Mouse (Mus musculus) adrenal gland (tissue): ENCODE results near the gene Chit1.

Source experiments
- intact Hi-C: fragments of 180-260 bp; cut with DNase I; formaldehyde crosslinking; loops from one replicate; pipeline ENCODE4 v1.15.1; 2025

Chit1 gene

DNA sequence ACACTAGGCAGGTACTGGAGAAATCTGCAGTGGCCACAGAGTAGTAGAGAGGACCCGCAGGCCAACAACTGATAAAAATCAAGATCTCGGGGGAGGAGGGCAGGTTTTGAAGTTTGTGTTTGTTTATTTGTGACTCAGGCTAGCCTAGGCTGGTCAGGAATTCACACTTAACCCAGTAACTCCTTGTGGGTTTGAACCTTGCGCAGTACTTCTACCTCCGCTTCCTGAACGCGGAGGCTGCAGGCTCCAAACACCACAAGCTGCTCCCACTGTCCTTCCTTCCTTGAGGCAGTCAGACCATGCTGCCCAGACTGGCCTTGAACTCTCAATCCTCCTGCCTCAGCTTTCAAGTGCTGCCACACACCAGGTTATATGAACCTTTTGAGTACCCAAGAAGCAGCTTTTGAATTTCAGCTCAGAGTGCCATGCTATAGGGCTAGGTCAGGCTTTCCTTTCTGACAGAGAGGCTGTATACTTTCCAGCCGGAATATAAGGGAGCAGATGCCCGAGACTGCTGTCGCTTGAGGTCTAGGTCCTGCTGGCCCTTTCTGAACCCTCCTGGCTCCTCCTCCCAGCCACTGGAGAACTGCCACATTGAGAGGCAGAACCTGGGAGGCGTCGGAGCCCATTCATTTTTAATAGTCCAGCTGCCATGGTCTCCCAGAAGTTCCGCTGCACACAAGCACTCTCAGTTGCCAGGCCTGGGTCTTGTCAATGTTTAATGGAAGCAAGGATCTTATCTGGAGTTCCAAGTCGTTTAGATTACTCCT lies 12.9 kb upstream of the Chit1 start:
- intact Hi-C loops, result no loop called here

DNA sequence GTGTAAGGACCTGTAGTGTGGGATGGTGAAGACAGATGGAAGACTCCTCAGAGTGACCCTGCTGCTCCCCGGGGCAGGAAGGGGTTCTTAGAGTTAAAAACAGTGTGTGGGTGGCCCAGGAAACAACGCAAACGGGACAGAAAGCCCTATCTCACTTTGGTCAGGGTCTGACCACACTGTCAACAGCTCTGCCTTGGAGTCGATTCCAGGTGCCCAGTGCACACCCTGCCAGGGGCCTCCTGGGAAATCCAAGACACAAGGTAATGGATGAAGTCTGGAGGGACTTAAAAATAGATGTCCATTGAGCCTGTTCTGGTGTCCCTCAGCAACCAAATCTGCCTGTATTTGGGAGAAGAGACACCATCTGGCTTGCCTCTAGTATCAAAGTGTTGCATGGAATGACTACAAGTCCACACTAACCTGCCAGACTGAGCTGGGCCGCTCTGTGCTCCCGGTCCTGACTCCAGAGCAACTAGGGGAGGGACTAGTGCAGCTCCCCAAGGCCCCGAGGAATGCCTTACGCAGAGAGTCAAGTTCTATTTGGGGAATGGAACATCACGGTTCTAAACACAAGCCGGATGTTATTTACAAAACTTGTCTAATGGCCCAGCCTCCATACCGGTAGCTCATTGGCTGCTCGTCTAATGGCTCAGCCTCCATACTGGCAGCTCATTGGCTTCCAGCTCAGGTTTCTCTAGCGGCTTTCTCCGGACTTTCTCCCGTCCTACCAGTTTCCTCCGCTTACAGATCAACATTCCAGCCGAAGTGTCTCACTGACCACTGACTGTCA lies 12.1 kb upstream of the Chit1 start:
- intact Hi-C loops, result no loop called here

DNA sequence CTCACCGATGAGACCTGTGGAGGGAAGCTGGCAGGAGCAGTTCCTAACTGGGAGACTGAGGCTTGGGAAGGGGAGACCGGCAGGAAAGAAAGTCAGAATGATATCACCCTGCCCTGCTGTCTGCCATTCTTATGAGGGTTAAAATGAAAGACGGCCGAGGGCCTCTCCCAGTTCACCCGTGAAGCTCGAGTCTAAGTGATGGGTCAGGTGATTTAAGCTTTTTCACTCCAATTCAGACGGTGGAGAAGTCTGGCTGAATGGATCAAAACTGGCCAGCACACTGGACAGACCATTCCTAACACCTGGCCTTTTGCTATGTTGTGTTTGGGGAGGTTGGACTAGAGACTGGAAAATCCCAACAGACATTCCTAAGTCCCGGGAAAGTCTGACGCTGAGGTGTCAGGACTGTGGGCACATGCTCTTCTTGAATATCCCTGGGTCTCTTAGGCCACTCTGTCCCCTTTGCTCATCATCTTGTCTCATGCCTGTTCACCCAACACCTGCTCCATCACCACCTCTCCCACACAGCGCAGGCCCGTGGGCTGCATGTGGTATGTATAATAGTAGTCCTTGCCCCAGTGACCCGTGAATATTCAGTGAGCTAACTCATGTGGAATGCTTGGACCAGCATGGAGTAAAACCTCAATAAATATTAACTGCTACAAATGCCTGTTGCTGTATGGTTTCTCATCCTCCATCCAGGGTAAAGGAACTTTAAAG lies 11.4 kb upstream of the Chit1 start:
- intact Hi-C loops, result no loop called here

DNA sequence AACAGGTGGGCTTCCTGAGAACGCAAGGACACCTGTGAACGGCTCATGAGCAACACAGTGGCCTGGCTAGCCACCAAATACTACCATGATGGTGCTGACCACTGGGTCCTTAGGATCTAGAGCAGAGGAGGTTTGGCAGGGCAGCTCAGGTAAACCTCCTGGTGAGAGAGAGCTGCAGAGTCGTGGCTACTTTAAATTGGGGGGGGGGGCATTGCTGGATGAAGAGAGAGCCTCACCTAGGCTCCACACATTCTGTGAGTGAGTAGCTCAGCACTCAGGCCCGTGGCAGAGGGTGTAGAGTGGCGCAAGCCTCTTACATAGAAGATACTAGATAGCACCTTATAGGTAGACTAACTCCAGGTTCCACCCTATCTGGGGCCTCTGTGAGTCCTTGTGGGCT lies 10.6 kb upstream of the Chit1 start:
- intact Hi-C loops, result no loop called here

DNA sequence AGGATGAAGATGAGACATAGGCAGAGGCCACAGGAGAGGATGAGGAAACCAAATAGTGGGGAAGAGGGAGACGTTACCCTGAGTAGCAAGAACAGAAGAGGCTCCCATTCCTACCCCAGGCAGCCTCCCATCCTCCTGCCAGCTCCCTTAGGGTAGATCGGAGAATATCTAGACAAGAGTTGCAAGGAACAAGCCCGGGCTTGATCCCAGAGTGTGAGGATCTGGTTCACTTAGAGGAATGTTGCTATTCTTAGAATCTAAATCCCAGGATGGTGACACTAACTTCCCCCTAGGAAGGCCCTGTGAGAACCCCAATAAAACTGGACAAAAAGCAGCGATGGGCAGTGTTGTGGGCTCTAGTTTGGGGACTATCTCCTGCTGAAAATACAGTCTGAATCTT lies 10.1 kb upstream of the Chit1 start:
- intact Hi-C loops, result no loop called here

DNA sequence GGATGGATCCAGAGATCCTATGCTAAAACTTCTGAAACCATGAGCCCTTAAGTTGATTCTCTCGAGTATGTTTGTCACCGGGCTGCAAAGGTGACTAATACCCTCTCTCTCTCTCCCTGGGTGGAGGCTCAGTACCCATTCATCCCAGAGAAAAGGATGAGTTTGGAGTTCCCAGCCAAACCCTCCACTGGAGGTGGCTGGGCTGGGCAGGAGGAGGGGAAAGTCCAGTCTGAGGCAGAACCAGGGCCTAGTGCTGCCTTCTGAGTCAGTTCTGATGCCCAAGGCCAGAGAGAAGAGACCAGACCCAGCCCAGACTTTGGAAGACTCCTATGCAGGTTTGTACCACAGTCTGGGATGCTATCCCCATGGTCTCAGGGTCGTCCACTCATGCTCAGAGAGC lies 9.4 kb upstream of the Chit1 start:
- intact Hi-C loops, result no loop called here

DNA sequence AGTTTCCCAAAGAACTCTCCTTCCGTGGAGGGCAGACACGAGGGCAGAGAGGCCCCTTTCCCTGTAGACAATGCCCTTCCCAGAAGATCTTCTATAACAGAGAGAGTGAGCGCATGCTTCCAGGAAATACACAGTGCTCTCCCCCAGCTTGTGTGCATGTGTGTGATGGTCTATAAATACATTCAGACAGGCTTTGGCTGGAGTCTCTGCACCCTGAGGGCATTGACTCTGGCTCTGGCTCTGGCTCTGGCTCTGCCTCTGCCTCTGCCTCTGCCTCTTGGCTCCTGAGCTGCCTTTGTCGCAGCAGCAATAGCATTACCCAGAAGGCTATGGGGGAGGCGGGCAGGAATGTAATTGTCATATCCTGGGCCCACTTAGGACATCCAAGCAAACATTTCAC lies 7.2 kb upstream of the Chit1 start:
- intact Hi-C loops, result no loop called here

DNA sequence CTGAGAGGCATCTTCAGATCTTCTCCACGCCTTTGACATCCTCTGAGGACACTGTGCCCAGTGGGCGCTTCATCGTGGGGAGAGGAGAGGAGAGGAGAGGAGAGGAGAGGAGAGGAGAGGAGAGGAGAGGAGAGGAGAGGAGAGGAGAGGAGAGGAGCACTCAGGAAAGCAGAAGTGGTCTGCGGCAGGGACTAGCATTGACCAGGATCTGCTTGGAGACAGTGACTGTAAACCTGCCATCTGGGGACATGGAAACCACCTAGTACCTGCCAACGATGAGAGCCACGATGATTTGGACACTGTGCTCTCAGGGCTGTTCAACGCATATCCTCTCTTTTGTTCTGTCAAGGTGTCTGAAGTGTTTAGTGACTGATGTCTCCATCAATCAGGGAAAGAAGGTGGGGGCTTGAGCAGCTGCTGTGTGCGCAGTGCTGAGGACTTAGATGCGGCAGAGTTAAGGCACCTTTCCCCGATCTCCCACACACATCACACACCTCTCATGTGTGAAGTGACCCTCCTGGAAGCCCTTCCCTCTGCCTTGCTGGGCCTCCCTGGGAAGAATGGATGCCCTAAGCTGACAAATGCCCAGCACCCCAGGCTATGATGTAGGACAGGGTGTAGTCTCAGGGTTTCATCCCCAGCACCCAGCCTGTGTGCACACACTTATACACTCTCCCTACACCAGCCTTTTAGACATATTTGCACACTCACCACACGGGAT lies 5.8 kb upstream of the Chit1 start:
- intact Hi-C loops, result loop anchor here (5.0 kb wide), 1 partner anchor 193 kb away; no protein-coding TSS in a partner anchor

DNA sequence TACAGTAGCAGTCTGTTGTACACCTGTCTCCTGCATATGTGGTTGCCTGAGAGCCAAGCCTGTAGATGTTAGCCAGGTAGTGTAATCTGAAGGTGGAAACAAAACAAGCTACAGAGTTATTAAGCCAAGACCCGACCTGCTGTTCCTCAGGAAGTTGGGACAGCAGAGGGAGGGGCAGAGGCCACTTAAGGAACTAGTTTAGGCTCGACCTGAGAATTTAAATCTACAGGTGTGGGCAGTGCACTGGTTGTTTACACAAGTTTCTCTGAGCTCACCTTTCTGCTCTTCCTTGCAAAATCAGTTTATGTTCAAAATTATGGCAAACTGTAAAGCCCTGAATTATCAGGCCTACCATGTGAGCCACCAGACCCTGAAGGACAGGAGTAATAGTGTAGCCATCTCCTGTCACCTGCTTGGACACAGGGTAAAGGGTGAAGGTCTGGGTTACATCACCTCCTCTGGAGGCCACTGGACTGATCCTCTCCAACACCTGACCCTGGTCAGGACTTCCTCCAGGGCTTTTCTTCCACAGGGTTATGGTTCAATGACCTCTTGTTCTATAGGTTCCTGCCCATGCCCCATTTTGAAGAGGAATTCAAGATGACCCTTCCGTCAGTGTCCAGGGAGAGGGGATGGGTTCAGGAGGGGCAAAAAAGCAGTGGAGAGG lies 5.1 kb upstream of the Chit1 start:
- intact Hi-C loops, result loop anchor here (1.0 to 5.0 kb wide), 2 partner anchors 53 to 194 kb away; no protein-coding TSS in a partner anchor

DNA sequence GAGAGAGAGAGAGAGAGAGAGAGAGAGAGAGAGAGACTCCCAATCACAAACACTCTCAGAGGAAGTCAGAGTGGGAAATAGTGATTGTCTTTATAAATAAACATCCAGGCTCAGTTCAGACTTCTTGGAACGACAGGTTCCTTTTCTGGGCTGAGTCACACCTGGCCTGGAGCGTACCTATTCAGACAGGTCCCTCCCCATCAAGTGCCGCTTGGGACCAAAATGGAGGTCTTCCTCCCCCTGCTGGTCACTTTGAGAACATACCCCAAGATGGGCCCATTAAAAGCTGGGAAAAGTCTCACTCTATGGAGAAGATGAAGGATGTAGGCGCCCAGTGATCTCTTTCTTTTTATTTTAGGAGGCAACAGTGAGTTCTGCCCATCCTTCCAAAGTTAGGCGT lies 4.3 kb upstream of the Chit1 start:
- intact Hi-C loops, result loop anchor here (1.0 to 5.0 kb wide), 2 partner anchors 53 to 194 kb away; no protein-coding TSS in a partner anchor

DNA sequence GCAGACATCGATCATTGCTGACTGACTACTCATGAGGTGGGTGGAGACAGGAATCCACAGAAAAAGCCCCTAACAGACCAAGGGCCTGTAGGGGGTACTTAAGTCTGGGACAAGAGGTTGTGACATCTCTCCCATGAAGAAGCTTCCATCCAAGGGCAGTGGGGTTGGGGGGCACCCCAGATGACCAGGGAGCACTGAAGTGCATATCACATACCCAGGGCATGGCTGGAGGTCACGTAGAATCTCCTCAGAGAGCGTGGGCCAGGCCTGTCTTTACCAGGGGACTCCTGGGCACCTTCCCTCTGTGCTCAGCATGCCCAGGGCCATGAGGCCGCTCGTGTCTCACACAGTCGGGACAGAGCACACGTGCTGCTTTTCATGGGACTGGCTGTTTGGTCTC lies 3.3 kb upstream of the Chit1 start:
- intact Hi-C loops, result loop anchor here (5.0 kb wide), 1 partner anchor 195 kb away; no protein-coding TSS in a partner anchor

DNA sequence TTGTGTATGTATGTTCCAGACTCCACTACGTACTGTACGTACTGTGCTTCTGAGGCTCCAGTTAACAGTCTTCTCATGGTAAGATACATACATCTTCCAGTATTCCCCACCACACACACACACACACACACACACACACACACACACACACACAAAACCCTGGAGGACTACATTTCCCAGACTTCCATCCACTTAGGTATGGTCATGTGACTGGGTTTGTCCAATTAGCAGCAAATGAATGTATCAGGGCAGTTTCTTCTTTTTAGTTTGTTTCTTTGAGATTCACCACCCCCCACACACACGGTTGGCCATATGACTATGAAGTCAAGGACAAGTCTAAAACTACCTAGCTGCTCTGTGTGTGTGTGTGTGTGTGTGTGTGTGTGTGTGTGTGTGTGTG lies 1.0 kb upstream of the Chit1 start:
- intact Hi-C loops, result no loop called here

DNA sequence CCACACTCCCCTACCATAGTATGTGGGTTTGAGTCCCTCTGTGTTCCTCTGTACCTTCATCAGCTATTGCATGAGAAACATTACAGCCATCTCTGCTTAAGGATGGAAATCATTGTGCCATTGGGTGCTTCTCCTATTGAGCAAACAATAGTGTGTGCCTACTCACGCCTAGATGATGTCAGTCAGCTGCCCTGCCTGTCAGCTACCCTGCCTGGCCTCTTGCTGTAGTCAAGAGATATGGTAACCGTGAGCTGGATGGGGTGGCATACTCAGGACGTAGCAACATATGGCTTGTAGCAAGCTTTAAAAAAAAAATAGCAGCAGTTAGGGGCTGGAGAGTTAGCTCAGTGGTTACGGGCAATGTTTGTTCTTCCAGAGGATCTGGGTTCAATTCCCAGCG lies 593 bp upstream of the Chit1 start:
- intact Hi-C loops, result no loop called here

DNA sequence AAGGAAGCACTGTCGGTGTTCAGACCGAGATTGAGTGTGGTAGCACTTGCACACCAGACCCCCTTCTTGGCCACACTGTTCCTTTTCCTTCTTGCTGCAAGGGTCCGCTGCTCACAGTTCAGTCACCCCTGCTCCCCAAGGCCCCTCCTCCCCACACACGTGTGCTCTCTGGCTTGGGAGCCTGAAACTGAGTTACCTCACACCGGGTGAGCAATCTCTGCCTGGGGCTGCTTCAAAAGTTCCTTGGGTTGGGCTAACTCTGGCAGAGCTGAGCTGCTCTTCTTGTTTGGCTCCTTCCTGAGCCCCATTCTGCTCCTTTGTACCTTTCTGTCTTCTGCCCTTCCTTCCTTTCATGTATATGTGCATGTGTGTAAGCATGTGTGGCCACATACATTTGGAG lies 2.5 kb downstream of the Chit1 start:
- intact Hi-C loops, result no loop called here

DNA sequence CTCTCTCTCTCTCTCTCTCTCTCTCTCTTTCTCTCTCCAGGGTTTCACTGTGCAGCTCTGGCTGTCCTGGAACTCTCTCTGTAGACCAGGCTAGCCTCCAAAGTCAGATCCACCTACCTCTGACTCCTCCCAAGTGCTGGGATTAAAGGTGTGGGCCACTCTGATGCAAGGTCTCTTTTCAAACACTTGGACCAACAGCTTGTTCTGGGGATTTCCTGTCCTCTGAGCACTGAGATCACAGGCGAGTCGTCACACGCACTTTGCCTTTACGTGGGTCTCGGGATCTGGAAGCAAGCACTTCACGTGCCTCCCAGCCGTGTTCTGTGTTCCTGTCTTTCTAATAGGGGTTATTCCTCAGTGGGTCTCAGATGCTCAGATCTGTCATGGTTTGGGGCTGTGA lies 3.0 kb downstream of the Chit1 start:
- intact Hi-C loops, result no loop called here

DNA sequence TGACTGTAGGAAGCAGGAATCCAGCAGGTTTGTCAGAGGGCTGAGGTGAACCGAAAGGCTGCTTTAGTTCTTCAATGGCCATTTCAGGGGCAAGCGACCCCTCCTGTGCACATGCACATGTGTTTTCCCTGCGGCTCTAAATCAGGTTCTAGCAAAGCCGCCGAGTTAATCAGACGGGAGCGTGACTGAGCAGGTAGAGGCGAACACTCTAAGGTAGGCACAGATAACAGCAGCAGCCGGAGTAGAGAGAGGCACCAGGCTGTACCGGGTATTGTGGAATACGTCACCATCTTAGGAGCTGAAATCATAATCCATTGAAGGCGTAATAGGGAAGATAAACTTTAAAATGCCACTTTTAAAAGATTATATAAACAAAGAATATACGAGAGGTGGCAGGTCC lies 3.7 kb downstream of the Chit1 start:
- intact Hi-C loops, result loop anchor here (5.0 kb wide), 1 partner anchor 218 kb away; the partner anchor contains the start of gene Ppfia4

DNA sequence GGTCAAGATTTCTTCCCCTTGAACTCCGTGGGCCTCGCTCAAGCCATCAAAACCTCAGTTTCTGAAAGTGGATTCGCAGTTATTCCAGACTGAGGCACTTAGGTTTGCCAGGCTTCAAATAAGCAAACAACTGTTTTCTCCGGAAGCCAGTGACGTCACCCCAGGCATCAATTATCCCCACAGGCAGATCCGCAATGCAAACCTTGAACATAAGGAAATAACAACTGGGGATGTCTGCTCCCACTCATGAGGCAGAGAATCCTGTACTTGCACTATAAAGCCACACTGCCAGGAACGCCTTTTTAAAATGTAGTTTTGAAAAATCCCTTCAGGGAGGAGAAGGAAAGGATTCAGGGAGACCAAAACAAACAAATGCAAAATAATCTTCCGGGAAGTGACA lies 4.4 kb downstream of the Chit1 start:
- intact Hi-C loops, result loop anchor here (5.0 kb wide), 1 partner anchor 217 kb away; the partner anchor contains the start of gene Ppfia4

DNA sequence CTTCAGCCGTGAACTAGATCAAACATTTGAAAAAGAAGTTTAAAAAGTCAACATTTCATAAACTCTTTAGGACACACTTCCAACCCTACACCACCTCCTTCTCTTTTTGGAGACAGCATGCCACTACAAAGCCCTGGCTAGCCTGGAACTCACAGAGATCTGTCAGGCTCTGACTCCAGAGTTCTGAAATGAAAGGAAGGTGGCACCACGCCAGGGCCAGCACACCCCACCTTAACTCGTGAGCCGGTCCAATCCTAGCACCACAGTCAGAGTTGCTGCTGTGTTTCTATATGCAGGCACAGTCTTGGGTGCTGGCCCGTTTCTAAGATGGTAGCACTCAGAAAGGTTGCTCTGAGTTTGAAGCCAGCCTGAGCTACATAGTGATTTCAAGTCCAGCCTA lies 6.1 kb downstream of the Chit1 start:
- intact Hi-C loops, result loop anchor here (5.0 kb wide), 1 partner anchor 215 kb away; the partner anchor contains the start of gene Ppfia4

DNA sequence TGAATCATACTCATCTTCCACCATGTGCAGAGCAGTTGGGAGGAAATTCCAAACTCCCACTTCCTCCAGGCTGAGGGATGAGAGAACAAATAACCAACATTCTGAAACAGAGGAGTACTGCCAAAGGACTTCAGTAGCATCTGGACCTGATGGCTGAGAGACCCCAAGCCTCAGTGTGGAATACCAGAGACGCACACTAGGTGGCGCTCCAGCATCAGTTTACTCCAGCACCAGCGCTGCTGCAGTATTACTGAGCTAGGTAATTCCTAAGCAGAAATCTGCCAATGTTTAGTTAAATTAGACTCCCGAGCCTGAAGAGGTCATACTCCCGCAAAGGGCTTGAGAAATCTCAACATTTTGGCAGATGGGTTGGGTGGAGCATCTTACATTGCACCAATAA lies 9.1 kb downstream of the Chit1 start:
- intact Hi-C loops, result no loop called here

DNA sequence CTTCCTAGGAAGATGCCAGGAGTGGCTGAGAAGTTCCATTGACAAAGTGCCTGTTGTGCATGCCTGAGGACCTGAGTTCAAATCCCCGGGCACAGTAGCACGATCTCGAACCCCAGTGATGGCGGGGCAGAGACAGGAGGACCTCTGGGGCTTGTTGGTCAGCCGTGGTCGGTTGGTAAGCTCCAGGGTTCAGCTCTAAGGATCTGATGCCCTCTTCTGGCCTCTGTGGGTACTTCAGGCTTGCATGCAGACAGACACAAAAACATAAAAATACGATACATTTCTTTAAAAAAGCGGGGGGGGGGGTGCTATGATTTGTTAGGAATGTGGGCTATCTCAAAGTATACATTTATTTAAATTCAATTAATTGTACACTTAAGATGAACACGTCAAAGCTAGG lies 11.2 kb downstream of the Chit1 start:
- intact Hi-C loops, result no loop called here

DNA sequence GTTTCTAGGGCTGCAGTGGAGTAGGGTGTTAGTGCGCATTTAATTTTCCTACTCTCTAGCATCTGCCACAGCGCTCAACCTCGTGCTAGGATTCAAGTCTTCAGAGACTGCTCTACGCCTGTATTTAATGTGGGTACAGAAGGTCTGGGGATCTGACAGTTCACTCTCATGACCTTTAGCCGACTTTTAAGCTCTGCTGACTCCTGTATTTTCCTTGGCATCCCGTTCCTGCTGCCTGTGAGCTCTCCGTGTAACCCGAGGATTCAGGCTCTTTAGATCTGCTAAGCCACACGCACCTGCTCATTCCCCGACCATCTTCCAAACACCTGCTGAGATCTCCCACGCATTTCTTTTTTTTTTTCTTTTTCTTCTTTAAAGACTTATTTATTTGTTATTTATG lies 22.3 kb downstream of the Chit1 start:
- intact Hi-C loops, result no loop called here
